Mouse (Mus musculus): ENCODE data around the gene Gm11758.
"Not testable (repeated sequence)": the region's sequence is repeated elsewhere in the genome, so short reads cannot be mapped to it uniquely, and the experiment has no call there.

DNA sequence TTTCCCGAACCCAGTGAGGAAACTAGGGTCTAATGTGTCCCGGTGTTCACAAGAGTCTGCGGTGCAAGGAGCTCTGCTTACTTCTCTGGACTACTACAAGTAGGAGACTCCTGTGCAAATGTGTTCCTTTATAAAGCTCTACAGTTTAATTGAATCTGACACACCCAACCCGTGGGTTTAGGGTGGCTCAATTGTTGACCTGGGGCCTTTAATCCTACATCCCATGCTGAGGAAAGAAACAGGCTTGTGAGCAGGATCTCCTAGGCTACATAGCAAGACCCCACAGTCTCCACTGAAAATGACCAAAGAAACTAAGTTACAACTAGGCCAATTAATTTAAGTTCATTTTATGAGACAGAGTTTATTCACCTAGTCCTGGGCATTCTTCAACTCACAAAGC, at the start of gene Gm11758:
- TF ChIP-seq CTCF (IDR thresholded peaks at IDR 0.05; ENCODE audit: low read depth, low read length); POLR2A (IDR thresholded peaks at IDR 0.05; ENCODE audit: insufficient read depth, low read length): not testable (repeated sequence)
